Mouse (Mus musculus): Measurements from ENCODE around the gene Gm20747.
"Not testable (repeated sequence)": the region's sequence is repeated elsewhere in the genome, so short reads cannot be mapped to it uniquely, and the experiment has no call there.

Gene Gm20747

DNA sequence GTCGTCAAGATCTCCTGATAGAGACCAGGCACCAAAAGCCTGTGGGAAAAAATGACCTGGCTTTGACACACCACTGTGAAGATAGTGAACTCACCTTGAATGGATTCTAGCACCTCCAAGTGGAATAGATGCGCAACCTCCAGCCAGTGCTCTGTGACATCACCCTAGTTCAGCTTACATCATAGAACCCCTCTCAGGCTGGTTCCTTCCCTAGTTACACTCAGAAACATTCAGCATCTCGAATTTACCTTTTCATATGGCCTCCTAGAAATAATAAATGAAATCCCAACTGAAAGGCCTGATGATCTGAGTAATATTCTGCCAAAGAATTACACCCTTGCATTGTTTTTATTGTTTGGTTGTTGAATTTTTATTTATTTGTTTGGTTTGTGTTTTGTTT, at the start of gene Gm20747:
Gm20747 (minus strand) TSS at position 101 of the 400 bp plus-strand sequence.
- not testable (repeated sequence) for DNase-seq (ENCODE audit: low spot score in 2 of 2)
